Mouse (Mus musculus) embryonic fibroblast, embryonic 13.5 days (primary cell): ENCODE measurements around the gene Hoxa6. TPM values are rescaled to one million over a fixed set of nuclear protein-coding genes. Genes with fewer than 3 reads are reported as not detected.

Experiments
- H3K27ac ChIP-seq: 2 replicates; pipeline ENCODE4 v1.5.1; 2012; ENCODE audit warnings: low read length, control low read depth, inconsistent platforms; ENCODE audit not compliant: insufficient read depth
- H3K4me1 ChIP-seq: 2 replicates; pipeline ENCODE4 v1.6.1; 2011; ENCODE audit warnings: low read length; ENCODE audit not compliant: control insufficient read depth, insufficient read depth
- H3K4me3 ChIP-seq: 2 replicates; pipeline ENCODE4 v1.5.1; 2011; ENCODE audit warnings: mild to moderate bottlenecking, control low read depth, low read length; ENCODE audit not compliant: insufficient read depth
- CTCF ChIP-seq: IDR thresholded peaks from 2 replicates; pipeline ENCODE4 v1.5.1; 2011; ENCODE audit warnings: mild to moderate bottlenecking, control low read depth, low read length, moderate library complexity, borderline replicate concordance; ENCODE audit not compliant: insufficient read depth
- POLR2A ChIP-seq: IDR thresholded peaks from 2 replicates; pipeline ENCODE4 v1.6.1; 2011; ENCODE audit warnings: low read depth, mild to moderate bottlenecking, control low read depth, low read length, moderate library complexity
- polyA plus RNA-seq: library from polyadenylated mRNA; stranded (reverse); fragments of >200 nt; gene quantifications from 2 replicates; pipeline ENCODE4 v1.2.4, GENCODE M21; 2011; ENCODE audit warnings: low read depth; ENCODE audit not compliant: missing spikeins, insufficient read length

Gene Hoxa6
- polyA plus RNA-seq, 1 experiment, result 2.8 TPM

DNA sequence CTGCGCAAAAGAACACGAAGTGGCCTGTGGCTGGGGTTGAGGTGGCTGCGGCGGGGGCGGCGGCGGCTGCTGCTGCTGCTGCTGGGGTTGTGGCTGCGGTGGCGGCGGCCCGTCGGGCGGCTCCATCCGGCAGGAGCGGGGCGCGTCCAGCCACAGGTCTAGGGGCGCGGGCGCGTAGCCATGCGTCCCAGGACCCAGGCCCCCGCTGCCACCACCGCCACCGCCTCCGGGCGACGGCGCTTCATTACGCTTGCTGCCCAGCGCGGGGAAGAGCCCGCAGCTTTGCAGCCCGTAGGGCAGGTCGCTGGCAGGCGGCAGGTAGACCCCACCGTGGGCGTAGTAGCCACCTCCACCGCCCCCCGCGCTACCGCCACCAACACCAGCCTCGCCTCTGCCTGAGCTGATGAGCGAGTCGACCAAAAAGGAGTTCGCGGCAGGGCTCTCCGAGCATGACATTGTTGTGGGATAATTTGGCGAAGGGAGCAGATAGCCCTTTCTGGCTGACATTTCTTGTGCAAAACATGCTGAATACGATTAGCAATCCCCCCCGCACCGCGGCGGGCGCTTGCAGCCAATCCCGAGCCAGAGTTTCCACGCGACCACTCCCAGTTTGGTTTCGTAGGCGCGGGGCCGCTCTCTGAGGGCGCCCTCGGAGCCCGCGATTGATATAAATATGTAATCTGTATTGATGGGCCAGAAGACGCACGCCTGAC, 26.1 kb upstream of the Hoxa6 start:
- no peak overlapping the region for H3K27ac ChIP-seq
- peak; percentile 67 for TF ChIP-seq POLR2A
- no peak for TF ChIP-seq CTCF

DNA sequence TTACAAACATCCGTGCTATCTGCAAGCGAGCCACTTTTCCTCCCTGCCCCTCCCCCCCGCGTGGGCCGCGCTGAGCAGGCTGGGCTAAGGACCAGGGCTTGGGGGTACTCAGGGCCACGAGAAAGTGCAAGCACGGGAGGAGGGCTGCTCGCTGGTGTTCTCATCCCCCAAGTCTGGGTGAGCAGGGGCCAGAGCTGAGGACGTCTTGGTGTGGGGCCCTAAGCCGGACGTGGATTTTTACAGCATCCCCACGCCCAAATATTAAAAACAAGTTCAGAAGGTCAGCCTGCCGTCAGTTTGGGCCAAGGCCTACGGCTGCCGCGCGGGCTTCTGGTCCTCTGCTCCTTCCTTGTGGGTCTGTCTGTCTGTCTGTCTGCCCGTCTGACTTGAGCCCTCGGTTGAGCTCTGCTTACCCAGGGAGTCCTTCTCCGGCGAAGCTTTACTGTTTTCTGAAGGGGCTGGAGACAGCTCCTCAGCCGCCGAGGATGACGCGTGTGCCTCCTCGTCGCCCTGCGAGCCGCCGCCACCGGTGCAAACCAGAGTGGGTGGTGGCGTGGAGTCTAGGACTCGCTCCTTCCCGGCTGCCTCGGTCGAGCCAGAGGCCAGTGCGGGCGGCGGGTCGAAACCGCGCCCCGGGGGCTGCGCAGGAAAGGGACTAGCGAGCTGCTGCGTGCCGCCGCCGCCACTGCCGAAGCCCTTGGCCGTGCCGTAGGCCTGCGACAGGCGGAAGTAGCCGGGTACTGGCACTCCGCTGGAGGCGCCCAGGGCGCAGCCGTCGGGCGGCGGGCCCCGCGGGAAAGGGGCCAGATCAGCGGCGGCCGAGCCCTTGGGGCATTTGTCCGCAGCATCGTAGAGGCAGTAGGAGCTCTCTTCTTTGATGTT, 25.3 kb upstream of the Hoxa6 start:
- peak overlapping the region; percentile 38 for H3K27ac ChIP-seq
- peak overlapping the region; percentile 52 for H3K4me3 ChIP-seq
- H3K4me1 ChIP-seq, result no peaks in the 10 kb centered on the region
- TF ChIP-seq POLR2A, result 0 out of 2 replicates have a peak, but pooled peaks have one; percentile 11
- TF ChIP-seq CTCF, result no peak

More for the DNA sequence above, 26.1 kb upstream of the Hoxa6 start:
- Histone ChIP-seq H3K4me3 (peak overlapping the region; percentile 52), H3K4me1 (no peaks in the 10 kb centered on the region)

DNA sequence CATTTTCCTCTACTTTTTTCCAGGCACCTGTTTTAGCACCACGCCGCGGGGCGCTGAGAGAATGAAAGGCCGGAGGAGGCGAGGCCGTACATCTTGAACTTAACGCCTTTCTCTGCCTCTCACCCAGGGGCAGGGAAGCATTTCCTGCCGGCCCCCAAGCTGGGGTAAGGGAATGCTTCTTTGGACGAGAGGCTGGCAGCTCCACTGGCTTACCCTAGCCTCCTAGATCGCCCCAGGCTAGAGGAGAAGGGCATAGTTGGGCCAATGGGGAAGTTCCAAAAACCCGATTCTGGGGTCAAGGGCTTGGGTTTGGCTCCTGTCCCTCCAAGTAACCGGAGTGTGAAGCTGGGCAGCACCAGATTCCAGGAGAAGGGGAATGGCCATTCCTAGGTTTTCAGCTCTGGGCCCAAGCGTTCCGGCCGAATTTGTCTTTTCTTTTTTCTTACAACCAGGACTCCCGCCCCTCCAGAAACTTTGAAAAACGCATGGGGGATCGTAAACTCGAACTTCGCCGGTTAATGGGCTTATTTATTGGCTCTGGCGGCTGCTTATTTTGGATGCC, 24.5 kb upstream of the Hoxa6 start:
- Histone ChIP-seq H3K4me3 (peak overlapping the region; percentile 52), H3K27ac (peak overlapping the region; percentile 38), H3K4me1 (no peaks in the 10 kb centered on the region)

DNA sequence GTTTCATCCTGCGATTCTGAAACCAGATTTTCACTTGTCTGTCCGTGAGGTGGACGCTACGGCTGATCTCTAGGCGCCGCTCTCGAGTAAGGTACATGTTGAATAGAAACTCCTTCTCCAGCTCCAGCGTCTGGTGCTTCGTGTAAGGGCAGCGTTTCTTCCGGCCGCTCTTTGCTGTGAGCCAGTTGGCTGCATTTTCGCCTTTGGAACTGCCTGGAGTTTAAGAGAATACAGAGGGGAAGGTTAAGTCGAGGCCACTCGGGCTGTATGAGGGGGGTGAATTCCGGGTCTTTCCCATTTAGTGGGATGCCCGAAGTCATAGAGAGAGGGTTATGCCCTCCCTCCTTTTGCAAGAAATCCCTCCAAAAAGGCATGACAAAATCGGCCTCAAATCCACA, 24.0 kb upstream of the Hoxa6 start:
- Histone ChIP-seq H3K27ac (peak overlapping the region; percentile 38), H3K4me3 (peak overlapping the region; percentile 52), H3K4me1 (no peaks in the 10 kb centered on the region)
- TF ChIP-seq POLR2A (no peak), CTCF (no peak)

More for the DNA sequence above, 24.5 kb upstream of the Hoxa6 start:
- TF ChIP-seq POLR2A (no peak), CTCF (no peak)

DNA sequence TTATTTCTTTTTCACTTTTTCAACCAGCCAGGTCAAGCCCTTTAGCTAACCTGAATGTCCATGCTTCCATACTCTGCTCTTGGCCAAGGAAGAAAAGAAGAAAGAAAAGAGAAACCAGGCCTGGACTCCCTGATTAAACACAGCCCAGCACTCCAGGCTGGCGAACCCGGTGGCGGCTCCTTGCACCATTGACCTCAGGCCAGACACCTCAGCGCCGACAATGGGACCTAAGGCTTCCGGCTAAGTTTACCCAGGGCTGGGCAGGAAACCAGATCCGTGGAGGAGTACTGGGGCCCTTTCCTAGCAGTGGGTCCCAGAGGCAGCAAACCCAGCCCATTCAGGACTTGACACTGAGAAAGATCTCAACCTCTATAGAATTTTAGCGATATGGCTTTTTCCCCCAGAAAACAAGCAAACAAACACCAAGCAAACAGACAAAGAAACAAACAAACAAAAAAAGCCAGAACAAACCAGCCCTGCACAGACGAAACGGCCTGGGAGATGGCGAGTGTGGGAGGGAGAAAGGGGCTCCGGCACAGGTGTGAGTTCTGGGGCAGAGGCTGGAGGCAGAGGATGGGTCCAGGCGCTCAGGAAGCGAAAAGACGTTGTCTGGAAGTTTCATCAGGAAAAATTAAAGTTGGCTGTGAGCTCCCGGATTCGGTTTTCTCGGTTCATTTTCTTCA, 23.5 kb upstream of the Hoxa6 start:
- no peak for TF ChIP-seq CTCF
- TF ChIP-seq POLR2A, result no peak
- H3K4me3 ChIP-seq, result peak overlapping the region; percentile 52
- H3K4me1 ChIP-seq, result no peaks in the 10 kb centered on the region
- H3K27ac ChIP-seq, result peak overlapping the region; percentile 38; the same call in 1 of the 2 replicates

DNA sequence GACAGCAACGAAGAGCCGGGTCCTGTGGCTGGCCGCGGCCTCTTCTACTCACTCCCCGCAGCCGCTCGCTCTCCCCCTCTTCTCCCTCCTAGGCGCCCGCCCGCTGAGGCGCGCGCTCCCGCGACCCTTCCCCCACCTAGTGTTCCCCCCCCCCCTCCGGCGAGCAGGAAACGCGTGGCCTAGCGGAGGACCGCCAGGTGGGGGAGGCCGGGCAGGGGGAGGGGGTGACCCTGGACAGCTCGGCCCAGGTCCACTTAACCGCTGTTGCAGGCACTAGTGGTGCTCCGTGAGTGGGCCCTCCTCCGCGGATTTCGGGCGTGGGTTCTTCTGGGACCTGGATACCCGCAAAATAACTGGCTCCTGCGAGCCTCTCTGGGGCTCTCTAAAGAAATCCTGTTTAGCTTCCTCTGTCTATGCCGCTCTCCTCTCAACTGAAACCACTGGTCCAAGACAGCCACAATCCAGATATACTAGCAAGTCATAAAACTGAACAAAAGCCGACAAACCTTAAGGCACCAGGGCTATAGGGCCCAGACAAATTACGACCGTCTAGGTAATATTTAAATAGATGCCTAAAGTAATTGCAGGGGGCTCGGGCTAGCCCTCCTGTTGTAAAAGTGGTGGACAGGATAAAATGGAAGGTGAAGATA, 22.1 kb upstream of the Hoxa6 start, which contains the start of gene Hoxa9:
TSS of gene Hoxa9 (minus strand) at position 574 of the 650 bp plus-strand sequence.
- no peaks in the 10 kb centered on the region for H3K4me1 ChIP-seq
- no peak for TF ChIP-seq CTCF
- H3K4me3 ChIP-seq, result peak within 1 kb of the TSS; percentile 52
- H3K27ac ChIP-seq, result peak within 1 kb of the TSS; percentile 55

DNA sequence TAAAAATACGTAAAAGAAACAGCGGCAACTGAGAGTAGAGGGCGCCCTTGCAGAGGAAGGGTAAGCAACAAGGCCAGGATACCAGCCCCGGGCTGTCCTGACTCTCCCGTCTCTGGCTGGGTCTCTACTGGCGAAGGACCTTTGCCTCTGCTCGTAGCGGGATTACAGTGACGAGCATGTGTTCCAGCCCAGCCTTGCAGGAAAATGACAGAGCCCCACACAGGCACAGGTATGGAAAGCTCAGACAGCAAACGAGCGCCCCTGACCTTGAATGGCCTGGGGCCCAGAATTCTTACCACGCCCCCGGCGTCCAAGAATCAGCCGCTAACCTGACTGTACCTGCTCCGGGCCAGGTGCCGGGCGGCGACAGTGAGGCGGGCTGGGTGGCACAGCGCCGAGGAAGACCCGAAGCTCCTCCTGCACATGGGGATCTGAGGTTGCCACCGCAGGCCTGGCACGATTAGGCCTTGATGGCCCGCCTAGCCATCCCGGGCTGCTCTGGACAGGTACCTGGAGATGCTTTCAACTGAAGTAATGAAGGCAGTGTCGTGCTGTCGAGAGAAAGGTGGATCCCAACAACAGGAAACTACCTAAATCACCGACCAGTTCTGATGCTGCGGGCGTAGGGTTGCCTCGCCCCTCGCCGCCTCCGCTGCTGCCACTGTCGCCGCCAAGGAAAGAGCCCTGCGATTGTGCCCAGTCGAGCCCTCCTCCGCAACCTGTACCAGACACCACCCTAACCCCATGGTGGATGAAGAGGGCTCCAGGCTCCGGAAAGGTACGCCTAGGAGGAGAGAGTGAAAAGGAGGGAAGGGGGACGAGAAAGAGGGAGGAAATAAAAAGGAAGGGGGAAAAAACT, 21.3 kb upstream of the Hoxa6 start:
- no peak for TF ChIP-seq POLR2A
- no peak for TF ChIP-seq CTCF
- Histone ChIP-seq H3K4me1 (no peaks in the 10 kb centered on the region), H3K4me3 (peak overlapping the region; percentile 42), H3K27ac (peak overlapping the region; percentile 30; the same call in 1 of the 2 replicates)
